Mouse (Mus musculus) G1E (cell line): ENCODE measurements around the gene Rsph3b. TPM values are rescaled to one million over a fixed set of nuclear protein-coding genes. Genes with fewer than 3 reads are reported as not detected.
"Not testable (repeated sequence)": the region's sequence is repeated elsewhere in the genome, so short reads cannot be mapped to it uniquely, and the experiment has no call there.

Experiments used
- ATAC-seq: 2 replicates; pipeline ENCODE4 v1.8.0; 2016; ENCODE audit warnings: mild to moderate bottlenecking; ENCODE audit not compliant: insufficient number of reproducible peaks, poor library complexity, low FRiP score, severe bottlenecking; ENCODE audit errors: extremely low read depth
- DNase-seq: peaks from one replicate; pipeline ENCODE4 v3.0.0; 2012; ENCODE audit warnings: low spot score
- H3K27me3 ChIP-seq: 2 replicates; pipeline ENCODE4 v1.6.1; 2012; ENCODE audit warnings: mild to moderate bottlenecking, low read length, inconsistent platforms; ENCODE audit not compliant: insufficient read depth
- H3K36me3 ChIP-seq: replicated peaks from 2 replicates; pipeline ENCODE3; 2012; ENCODE audit warnings: mild to moderate bottlenecking, inconsistent platforms
- H3K4me1 ChIP-seq: 2 replicates; pipeline ENCODE4 v1.6.1; 2012; ENCODE audit warnings: low read depth, low read length, inconsistent platforms, mixed read lengths; ENCODE audit not compliant: insufficient read depth
- H3K4me3 ChIP-seq: 2 replicates; pipeline ENCODE4 v1.5.1; 2012; ENCODE audit warnings: low read depth, mild to moderate bottlenecking, inconsistent platforms, low read length, moderate library complexity, mixed read lengths
- H3K9me3 ChIP-seq: replicated peaks from 2 replicates; pipeline ENCODE4 v1.6.1; 2012; ENCODE audit warnings: inconsistent platforms
- polyA plus RNA-seq: library from polyadenylated mRNA; stranded (reverse); fragments of >175 nt; gene quantifications from 2 replicates; pipeline ENCODE4 v1.2.3, GENCODE M21; 2012
- total RNA-seq, 2 experiments: library from RNA; stranded (forward) in 1 of 2; stranded (reverse) in 1 of 2; fragments of 200-1000 nt in 1 of 2; fragments of >200 nt in 1 of 2; fragmentation: Nextera tagmentation in 1 of 2; gene quantifications; 2 replicates each; pipeline ENCODE4 v1.2.3; 2014 to 2017

Gene Rsph3b
- total and polyA plus RNA-seq, 3 experiments: 21.7 to 23.3 (median 23.2) TPM

GRCm38 (mm10) chr17:6947637-6947983 lies 872 bp downstream of the Rsph3b start:
- H3K9me3 ChIP-seq, H3K27me3 ChIP-seq, H3K36me3 ChIP-seq, DNase-seq, H3K4me1 ChIP-seq, ATAC-seq: not testable (repeated sequence)
- peak overlapping the region; percentile 74 for H3K4me3 ChIP-seq

DNA sequence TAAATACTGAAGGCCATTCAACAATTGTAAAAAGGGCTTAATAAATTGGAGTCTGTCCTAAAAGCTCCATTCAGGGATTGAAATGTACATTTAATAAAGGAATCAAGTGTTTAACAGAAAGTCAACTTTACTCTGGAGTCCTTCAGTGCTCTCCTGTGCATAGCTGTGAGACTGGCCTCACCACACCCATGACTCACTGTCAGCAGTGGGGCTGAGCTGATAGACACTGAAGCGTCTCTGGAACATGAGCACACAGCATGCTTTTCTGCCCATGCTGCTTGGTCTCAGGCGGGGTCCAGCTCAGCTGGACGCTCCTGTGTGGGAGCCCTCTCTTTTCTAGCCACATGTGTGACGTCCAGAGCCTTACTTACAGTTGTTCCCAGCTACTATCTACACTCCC lies 5.9 kb downstream of the Rsph3b start:
- not testable (repeated sequence) for ATAC-seq, H3K4me1 ChIP-seq, H3K4me3 ChIP-seq, H3K9me3 ChIP-seq, H3K27me3 ChIP-seq, H3K36me3 ChIP-seq, DNase-seq

DNA sequence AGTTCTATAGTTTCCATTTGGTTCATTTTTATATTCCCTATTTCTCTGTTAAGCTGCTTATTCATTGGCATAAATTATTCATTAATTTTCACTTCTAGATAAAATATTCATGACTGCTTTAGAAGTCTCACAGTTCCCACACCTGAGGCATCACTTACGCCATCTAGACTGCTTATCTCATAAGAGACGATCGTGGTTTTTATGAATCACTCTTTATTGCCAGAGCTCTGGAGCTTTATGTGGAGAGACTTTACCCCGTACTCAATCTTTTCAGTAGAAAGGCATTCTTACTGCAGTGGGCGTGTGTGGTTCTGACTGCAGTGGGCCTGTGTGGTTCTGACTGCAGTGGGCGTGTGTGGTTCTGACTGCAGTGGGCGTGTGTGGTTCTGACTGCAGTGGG lies 16.9 kb downstream of the Rsph3b start:
- not testable (repeated sequence) for H3K36me3 ChIP-seq

DNA sequence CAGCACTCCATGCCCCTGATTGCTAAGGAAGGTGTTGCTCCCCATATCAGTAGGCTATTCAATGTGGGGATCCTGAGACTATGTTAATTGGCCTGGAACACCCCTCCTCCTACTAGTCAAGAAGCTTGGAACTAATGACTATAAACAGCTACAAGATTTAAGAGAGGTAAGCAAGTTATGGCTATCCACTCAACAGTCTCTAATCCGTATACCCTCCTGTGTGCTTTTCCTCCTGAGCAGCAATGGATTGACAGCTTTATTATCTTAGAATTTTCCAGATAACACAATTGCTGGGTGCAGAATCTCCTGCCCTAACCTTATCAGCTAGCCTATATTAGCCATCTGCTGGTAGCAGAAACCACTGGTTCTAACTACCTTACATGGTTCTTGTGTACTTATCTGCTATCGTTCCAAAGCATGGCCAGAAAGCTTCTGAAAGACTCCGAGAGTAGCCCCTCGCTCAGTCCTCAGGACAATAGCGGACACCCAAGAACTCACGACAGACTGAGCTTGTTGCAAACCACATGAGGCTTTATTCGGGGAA lies 28.1 kb downstream of the Rsph3b start:
- DNase-seq, H3K9me3 ChIP-seq, H3K36me3 ChIP-seq, H3K27me3 ChIP-seq, H3K4me3 ChIP-seq, H3K4me1 ChIP-seq: not testable (repeated sequence)
- peak; percentile 34; the same call in 1 of the 2 replicates for ATAC-seq

More for the DNA sequence above, 16.9 kb downstream of the Rsph3b start:
- ATAC-seq, H3K9me3 ChIP-seq, H3K4me3 ChIP-seq, H3K27me3 ChIP-seq, DNase-seq, H3K4me1 ChIP-seq: not testable (repeated sequence)

- not testable (repeated sequence) for DNase-seq, ATAC-seq, H3K4me3 ChIP-seq, H3K4me1 ChIP-seq, H3K36me3 ChIP-seq, H3K9me3 ChIP-seq, H3K27me3 ChIP-seq
Observed at GRCm38 (mm10) chr17:6919388-6919787, 29.1 kb downstream of the Rsph3b start.

- H3K27me3 ChIP-seq, ATAC-seq: not testable (repeated sequence)
Observed at GRCm38 (mm10) chr17:6915282-6915681, 33.2 kb downstream of the Rsph3b start.

DNA sequence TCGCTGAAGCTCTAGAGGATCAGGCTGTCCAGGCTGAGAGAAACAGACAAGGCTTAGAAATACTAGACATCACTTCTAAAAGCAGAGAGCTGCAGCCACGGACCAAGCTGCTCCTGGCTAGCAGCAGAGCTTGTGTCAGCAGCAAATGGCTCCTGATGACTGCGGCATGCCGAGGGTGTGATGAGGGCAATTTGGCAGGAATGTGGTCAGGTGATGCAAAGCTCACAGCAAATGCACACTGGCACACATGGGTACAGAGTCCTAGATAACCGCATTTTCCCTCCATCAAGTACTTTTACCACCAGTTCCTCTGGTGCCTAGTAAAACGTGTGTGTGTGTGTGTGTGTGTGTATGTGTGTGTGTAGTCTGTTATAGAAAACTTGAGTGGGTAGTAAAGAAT lies 34.4 kb downstream of the Rsph3b start:
- H3K27me3 ChIP-seq, H3K4me3 ChIP-seq, DNase-seq, ATAC-seq, H3K9me3 ChIP-seq, H3K36me3 ChIP-seq, H3K4me1 ChIP-seq: not testable (repeated sequence)

More at GRCm38 (mm10) chr17:6915282-6915681, 33.2 kb downstream of the Rsph3b start:
- not testable (repeated sequence) for H3K4me1 ChIP-seq, H3K4me3 ChIP-seq, DNase-seq, H3K9me3 ChIP-seq, H3K36me3 ChIP-seq

- H3K4me3 ChIP-seq, ATAC-seq, H3K4me1 ChIP-seq, H3K27me3 ChIP-seq, H3K9me3 ChIP-seq, DNase-seq, H3K36me3 ChIP-seq: not testable (repeated sequence)
Observed at GRCm38 (mm10) chr17:6900361-6900760, 48.1 kb downstream of the Rsph3b start.

- ATAC-seq, H3K4me1 ChIP-seq, DNase-seq, H3K27me3 ChIP-seq, H3K36me3 ChIP-seq, H3K4me3 ChIP-seq, H3K9me3 ChIP-seq: not testable (repeated sequence)
Observed at GRCm38 (mm10) chr17:6897996-6898562, 50.4 kb downstream of the Rsph3b start.
